Mouse (Mus musculus) megakaryocyte, adult 5-6 weeks (primary cell): ENCODE results near the gene Myo1e. TPM values are rescaled to one million over a fixed set of nuclear protein-coding genes. Genes with fewer than 3 reads are reported as not detected.
A peak's percentile ranks its signal among the peaks of the same experiment; 100 is the strongest.

ENCODE experiments used
- ATAC-seq: 2 replicates; pipeline ENCODE4 v1.8.0; 2016; ENCODE audit warnings: mild to moderate bottlenecking, inconsistent platforms; ENCODE audit not compliant: poor library complexity, severe bottlenecking
- total RNA-seq, 2 experiments: library from RNA; stranded (forward) in 1 of 2; stranded (reverse) in 1 of 2; fragments of 153-499, 151-499 nt in 1 of 2; fragments of 221-1000, 200-1000 nt in 1 of 2; gene quantifications; 2 replicates each; pipeline versions ENCODE4 v1.2.3 to v1.2.4; 2015 to 2017

Gene Myo1e
- total RNA-seq, 2 experiments from 2014 or later: 0.51 TPM; not detected in 1

DNA sequence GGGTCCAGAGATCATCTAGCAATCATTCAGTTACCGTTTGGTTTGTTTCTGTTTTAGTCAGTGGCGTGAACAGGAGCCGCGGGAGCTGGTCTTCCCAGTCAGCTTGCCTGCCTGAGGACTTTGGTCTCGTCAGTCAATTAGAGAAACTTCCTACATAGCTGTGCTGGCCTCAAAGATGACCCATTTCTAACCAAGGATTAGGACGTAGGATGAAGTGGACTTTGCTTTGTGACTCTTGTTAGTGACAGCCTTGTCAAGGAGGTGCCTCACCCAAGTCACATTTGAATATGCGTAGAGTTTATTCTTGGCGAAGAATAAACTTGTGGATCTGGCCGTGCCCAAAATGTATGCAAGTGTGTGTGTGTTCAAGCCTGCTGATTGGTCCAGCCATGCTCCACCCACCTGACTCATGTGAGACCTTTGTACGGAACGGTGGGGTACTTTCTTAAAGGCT, 70.4 kb downstream of the Myo1e start:
- no peak for ATAC-seq

DNA sequence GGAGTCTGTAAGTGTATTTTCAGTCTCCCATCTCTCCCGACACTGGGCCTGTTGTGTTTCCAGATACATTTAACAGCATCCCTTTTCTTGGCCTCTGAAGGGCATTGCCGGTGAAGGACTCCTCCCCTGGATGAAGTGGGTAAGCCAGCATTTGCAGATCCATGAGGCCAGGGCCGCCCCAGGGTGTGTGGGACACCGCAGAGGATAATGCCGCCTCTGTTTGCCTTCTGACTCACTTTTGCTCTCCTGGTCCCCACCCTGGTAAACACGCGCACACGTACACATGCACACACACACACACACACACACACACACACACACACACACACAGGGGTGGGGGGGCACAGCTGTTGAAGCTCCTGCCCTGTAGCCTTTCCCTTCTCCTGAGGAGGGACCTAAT, 74.3 kb downstream of the Myo1e start:
- ATAC-seq: no peak

DNA sequence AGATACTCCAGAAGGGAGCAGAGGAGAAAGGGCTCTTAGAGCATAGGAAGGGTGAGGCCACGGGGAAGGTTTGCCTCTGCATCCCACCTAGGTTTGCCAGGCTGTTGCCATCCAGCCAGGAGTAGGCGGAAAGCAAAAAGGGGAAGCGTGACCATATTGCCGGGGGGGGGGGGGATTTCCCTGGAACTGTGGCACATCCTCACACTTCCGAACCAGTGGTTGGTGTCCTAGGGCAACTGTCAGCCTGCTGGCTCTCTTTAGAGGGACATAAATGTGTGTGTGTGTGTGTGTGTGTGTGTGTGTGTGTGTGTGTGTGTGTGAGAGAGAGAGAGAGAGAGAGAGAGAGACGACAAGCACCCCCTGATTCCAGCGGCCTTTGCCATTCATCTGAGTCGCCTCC, 75.0 kb downstream of the Myo1e start:
- peak; percentile 49 for ATAC-seq

GRCm38 (mm10) chr9:70283151-70283550, 76.0 kb downstream of the Myo1e start:
- no peak for ATAC-seq

GRCm38 (mm10) chr9:70284584-70285140, 77.5 kb downstream of the Myo1e start:
- peak; percentile 63 for ATAC-seq

GRCm38 (mm10) chr9:70290785-70291184, 83.6 kb downstream of the Myo1e start:
- no peak for ATAC-seq

- ATAC-seq: no peak
These were observed 89.8 kb downstream of the Myo1e start for GRCm38 (mm10) chr9:70296916-70297315.

- no peak for ATAC-seq
These were observed 91.1 kb downstream of the Myo1e start for GRCm38 (mm10) chr9:70298221-70298620.

DNA sequence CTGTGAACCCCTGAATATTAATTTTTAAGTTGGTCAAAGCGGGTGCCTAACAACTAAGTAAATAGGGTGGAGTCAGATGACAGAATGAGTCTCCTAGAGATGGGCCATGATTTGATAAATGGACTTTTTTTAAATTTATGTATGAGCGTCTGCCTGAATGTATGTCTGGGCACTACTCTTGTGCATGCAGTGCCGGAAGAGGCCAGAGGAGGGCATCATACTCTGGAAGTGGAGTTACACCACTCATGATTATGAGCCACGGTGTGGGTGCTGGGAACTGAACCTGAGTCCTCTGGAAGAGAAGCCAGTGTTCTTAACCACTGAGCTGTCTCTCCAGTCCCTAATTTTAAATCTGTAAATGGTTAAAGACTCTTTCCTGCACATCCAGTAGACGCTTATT, 93.6 kb downstream of the Myo1e start:
- ATAC-seq: no peak

DNA sequence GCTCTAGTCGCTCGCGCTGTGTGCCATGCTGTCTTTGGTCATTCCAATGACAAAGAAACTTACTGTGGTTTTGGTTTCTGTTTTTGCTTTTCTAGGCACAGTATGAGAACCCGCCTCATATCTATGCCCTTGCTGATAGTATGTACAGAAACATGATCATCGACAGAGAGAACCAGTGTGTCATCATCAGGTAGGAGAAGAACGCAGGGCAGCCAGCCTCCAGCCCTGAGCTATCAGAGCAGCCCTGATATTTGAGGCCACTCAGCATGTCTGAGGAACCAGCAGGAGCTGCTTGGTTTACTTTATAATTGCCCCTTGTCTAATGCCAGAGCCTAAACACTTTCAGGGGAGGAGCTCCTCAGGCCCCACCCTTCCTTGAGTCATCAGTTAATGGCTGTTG, 94.4 kb downstream of the Myo1e start:
- no peak for ATAC-seq

GRCm38 (mm10) chr9:70304901-70305300, 97.8 kb downstream of the Myo1e start:
- ATAC-seq: no peak

- ATAC-seq: no peak
These were observed 102.9 kb downstream of the Myo1e start for GRCm38 (mm10) chr9:70310046-70310445.

- no peak for ATAC-seq
These were observed 106.9 kb downstream of the Myo1e start for GRCm38 (mm10) chr9:70314019-70314418.

- ATAC-seq: no peak
These were observed 108.0 kb downstream of the Myo1e start for GRCm38 (mm10) chr9:70315130-70315529.

DNA sequence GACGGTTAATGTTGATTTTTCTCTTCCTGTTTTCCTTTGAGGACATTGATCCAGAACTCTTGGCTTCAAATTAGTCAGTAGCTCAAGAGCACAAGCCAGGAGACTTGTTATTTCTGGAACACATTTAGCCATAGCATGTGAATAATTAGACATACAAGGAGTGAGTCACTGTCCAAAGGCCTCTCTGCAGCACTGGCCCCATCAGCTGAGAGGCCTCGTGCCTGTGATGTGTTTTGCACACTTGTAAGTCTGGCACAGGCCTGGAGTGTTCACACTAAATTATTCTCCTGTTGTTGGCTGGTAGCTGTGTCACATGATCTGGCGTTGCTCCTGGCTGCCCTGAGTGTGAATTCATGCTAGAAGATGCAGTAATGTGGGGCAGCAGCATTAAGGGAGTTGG, 111.5 kb downstream of the Myo1e start:
- ATAC-seq: no peak

DNA sequence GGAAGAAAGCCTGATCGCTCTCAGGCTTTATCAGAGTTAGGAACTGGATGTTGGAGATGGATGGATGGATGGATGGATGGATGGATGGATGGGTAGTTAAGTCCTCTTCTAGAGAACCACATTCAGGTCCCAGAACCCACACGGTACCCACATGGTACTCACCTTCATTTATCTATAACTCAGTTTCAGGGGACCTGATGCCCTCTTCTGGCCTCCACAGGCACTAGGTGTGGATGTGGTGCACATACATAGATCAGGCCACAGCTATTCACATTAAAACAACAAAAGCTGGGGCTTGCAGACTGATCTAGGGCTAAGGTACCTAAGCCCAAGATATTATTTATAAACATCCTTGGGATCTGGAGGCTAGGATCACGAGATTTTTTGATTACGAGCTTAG, 117.2 kb downstream of the Myo1e start:
- no peak for ATAC-seq

DNA sequence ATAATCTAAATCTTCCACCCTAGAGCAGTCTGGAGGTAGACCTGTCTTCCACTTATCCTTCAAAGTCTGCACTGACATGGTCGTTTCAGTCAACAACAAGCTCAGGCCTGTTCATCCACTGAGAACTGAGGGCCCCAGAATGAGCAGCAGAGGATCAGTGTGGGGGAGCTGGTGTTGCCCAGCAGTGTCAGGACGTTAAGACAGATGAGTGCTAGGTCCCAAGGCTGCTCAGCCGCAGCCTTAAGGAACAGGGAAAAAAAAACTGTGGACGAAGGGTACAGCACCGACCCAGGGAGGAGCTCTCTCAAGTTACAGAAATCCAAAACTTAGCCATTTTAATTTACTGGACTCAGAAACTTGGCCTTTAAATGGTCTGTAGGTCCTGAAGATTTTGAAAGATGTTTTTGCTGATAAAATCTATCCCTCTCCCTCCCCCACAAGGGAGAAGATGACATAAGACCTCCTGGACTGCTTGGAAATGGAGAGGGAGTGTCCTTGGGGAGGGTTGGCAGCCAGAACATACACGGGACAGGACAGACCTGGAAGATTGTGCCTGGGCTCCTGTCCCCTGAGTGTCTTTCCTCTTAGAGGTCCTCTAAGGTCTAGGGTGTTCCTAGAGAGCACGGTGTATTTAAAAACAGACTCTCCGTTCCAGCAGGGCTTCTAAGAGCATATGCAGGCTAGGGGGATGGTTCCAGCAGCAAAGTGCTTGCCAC, 118.9 kb downstream of the Myo1e start:
- ATAC-seq: no peak

GRCm38 (mm10) chr9:70328193-70328841, 121.2 kb downstream of the Myo1e start:
- no peak for ATAC-seq

DNA sequence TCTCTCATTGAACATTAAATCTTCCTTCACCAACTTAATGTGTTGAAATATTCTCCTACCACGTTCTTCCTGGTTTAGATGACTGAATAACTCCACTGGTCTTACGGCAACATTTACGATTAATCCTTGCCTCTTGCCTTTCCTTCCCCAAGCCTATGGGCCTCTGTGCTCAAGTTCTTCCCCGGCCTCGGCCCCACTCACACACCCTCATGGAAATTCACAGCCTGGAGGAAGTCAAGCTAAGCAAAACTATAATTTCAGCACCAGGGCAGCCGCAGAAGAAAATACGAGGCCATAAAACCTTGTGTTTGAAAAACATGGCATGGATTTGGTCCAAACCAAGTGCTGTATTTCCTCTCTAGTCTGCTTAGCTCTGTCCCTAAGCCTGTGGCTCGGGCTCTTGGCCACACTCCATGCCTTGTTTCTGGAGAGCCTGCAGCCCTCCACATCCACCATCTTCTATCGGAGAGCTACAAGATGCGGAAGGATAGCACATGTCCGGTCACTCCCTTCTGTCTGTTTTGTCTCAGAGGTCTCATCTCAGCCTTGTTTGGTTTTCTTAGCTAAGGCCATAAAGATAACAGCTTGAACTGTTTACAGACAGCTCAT, 124.7 kb downstream of the Myo1e start:
- ATAC-seq: no peak

DNA sequence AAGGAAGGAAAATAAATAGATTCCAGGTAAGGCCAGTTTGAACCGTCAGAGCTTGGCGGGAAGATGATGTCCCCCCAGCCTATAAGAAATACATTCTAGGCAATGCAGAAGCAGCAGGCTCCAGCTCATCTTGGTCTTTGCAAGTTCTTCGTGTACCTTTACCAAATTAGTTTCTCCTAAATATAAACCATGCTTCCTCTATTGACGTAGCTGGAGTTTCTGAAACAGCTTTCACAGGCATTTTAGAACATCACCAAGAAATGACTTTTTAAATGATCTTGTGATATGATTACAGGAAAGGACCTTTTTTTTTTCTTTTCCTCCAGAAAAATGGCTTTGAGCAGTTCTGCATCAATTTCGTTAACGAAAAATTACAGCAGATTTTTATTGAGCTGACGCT, 131.2 kb downstream of the Myo1e start:
- no peak for ATAC-seq

DNA sequence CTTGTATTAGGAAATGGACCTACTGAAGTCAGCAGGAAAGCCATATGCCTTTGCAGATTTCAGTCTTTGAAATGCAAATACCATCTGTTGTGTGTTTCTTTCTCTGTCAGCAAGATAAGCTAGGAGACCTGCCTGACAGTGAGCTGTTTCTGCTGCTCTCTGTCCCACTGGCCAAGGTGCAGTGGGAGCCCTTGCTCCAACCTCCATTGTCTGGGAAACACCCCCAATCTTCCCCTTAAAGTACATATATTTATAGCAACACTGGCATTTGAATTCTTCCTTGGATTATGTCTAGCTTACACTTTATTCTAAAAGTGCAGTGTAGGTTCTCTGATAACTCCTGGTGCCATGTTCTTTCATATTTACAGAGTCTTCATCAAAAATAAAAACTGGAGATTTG, 131.7 kb downstream of the Myo1e start:
- ATAC-seq: no peak

GRCm38 (mm10) chr9:70349274-70349673, 142.1 kb downstream of the Myo1e start:
- ATAC-seq: no peak
